Mouse (Mus musculus) megakaryocyte-erythroid progenitor cell, adult 5-6 weeks (primary cell): Measurements from ENCODE around the gene Smn1. TPM values are rescaled to one million over a fixed set of nuclear protein-coding genes. Genes with fewer than 3 reads are reported as not detected.
"Not testable (repeated sequence)": the region's sequence is repeated elsewhere in the genome, so short reads cannot be mapped to it uniquely, and the experiment has no call there.

ENCODE experiments used
- ATAC-seq: replicated peaks from 2 replicates; pipeline ENCODE4 v1.8.0; 2016; ENCODE audit warnings: mild to moderate bottlenecking, inconsistent platforms; ENCODE audit not compliant: severe bottlenecking, poor library complexity, low FRiP score, low TSS enrichment
- total RNA-seq, 2 experiments: library from RNA; stranded (forward) in 1 of 2; stranded (reverse) in 1 of 2; fragments of 200-1000, 215-1000 nt in 1 of 2; fragments of >200 nt in 1 of 2; fragmentation: Nextera tagmentation in 1 of 2; gene quantifications; 2 replicates each; pipeline ENCODE4 v1.2.3; 2014 to 2017

Smn1 gene
- total RNA-seq (2014; fragmentation: Nextera tagmentation) (81.4 and 87.4 TPM in 2 replicates), total RNA-seq (2017) (68.9 and 86.9 TPM in 2 replicates)

DNA sequence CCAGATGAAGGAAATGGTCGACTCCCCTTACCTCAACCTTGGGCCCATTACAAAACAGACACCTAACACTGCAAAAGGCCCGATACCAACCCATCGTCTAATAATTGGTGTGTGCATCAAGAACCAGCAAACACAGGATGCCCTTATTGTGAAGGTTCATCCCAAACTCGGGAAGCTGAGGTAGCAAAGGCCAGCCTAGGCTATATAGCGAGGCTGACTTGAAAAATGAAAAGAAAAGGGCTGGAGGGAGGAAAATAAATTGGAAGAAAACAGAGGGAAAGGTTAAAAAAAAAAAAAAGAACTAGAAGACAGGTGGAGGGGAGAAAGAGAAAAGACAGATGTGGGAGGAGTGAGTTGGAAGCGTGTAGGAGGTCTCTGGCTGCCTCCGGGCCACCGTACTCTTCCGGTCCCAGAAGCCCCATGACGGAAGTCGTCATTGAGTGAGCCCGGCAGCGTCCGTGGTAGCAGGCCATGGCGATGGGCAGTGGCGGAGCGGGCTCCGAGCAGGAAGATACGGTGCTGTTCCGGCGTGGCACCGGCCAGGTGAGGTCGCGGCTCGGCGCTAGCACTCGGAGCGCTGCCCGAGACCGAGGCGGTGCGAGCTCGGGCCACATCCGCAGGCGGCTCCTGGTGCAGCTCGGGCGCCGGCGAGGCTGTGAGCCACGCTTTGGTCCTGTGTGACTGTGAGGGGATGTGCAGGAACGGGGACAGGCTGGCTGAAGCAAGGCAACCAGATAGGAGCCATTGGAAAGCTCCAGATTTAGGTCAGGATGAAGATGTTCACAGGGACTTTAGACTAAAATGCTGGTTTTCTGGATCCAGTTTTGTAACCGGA lies at the start of gene Smn1:
Gene Smn1 (plus strand): TSS at position 430 of the 835 bp plus-strand sequence.
- ATAC-seq, result peak; percentile 99

- ATAC-seq, result peak; percentile 59
These were observed 25.8 kb upstream of the Smn1 start for GRCm38 (mm10) chr13:100098808-100099207.

DNA sequence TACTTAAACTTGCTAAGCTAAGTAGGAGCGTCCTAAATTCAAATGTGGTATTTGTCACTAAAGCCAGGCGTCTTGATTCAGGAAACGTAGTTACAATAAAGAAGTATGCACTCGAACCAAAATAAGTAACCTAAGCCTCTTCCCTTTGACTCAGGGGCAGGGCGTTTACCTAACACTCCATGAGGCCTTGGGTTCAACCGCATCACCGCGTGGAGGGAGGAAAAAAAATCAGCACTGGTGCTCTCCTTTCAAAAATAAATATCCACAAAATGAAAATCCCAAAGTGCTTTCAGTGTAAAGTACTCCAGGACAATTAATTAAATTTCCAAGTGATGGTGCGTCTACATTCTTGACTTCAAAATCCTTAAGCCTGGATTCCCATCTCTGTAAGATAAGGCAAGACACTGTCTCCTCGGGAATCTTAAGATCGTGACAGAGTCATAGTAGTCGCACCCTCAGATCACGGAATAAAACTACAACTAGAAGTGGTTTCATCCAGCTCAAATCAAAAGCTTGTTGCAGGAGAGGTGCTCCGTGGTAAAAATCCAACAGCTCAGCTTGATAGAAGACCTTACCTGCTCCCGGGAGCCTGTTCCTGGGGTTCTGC lies 21.5 kb upstream of the Smn1 start:
- peak; percentile 9; the same call in 1 of the 2 replicates for ATAC-seq

DNA sequence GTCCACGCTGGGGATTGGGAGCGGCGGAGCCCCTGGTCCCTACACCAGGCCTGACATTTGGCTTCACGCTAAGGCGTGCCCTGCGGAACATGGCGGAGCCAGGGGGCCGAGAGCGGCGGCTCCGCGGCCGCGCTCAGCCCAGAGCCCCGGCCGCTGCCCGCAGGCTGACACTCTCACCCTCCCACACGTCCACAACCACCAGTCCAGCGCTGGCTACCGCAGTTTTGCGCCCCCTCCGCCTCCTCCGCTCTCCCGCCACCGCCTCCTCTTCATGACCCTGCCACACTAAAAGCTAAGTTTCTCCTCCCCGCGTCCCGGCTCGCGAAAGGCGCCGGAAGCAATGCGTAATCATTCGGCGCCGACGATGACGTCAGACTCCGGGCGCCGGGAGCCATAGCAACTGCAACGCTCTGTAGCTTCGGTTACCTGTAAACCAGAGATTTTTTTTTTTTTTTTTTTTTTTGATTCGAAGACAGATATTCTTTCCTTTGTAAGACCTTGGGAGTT lies 20.9 kb upstream of the Smn1 start, which contains the start of gene Bdp1:
Gene Bdp1 (minus strand): TSS at position 323 of the 507 bp plus-strand sequence.
- ATAC-seq, result peak; percentile 68

GRCm38 (mm10) chr13:100107652-100108472 lies 16.8 kb upstream of the Smn1 start, which contains the start of gene Serf1:
Gene Serf1, plus strand, starts transcription at chr13:100108012.
- ATAC-seq, result peak; percentile 53

DNA sequence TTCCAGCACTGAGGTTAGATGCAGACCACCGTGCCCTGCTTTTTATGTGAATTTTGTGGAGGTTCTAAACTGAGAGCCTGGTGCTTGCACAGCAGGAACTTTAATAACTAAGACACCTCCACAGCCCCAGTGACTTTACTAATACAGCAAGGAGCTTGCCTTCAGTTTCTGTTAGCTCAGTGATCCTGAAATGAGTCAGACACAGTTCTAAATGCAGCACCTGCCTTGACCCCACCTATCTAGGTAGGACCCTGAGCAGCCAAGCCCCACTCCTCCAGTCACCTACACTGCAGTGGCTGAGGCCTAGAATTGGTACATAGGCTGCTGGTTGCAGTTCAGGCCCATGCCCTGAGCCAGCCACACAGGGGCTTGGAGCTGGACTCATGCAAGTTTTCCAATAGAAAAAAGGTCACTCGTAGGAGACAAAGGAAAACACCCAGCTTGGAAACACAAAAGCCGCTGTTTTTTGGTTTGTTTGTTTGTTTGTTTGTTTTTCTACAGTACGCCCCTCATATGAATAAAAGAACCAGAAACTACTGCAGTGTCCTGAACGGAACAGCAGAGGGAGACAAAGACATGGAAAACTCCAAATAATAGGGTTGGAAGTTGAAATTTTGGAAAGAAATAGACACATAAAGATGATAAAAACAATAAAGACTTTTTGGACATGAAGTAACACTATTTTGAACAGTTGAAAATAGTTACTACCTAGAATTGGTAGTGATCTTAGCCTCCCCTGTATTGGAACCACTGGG lies 12.3 kb upstream of the Smn1 start:
- no peak for ATAC-seq

GRCm38 (mm10) chr13:100123970-100124369 lies 682 bp upstream of the Smn1 start:
- ATAC-seq, result no peak

- ATAC-seq, result peak; percentile 46
These were observed 599 bp downstream of the Smn1 start for GRCm38 (mm10) chr13:100125258-100125643.

DNA sequence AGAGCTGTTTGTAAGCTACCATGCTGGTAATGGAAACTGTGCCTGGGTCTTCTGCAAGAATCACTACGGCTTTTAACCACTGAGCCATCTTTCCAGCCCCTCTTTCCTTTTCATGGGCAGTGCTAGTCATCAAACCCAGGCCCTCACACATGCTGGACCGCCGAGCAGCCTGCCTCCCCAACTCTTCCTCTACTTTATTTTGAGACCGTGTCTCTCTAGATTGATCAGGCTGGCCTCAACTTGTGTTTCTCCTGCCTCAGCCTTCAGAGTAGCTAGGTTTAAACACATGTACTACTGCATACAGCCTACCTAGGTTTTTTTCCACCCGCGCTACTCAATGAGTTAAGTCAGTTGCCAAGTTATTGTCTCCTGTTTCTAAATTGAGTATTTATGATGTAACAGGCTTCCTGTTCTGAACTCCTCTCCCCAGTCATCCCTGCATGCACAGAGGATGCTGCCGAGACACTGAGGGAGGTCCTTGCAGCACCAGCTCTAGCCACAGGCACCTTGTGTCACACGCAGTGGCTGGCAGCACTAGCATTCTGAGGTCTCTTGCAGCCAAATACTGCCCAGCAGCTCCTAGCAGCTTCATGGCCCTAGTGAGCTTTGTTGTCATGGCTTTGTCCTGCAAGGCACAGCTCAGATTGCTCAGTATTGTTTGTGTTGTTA lies 17.1 kb downstream of the Smn1 start:
- ATAC-seq, result no peak

- no peak for ATAC-seq
These were observed 28.0 kb downstream of the Smn1 start for GRCm38 (mm10) chr13:100152659-100153058.

DNA sequence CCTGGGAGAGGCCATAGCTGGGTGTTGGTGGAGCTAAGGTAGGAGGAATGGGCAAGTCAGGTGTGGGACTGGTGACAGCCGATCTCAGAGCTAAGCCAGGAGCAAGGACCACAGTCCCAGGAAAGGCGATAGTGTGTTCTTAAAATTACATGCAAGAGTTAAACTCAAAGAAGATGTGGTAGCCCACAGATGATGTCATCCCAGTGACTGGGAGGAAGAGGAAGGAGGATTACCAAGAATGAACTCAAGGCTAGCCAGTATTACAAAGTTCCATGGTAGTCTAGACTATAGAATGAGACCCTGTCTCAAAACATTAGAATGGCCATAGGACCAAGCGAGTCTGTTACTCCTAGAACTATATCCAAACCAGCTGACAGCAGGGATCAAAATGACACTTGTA lies 32.0 kb downstream of the Smn1 start:
- no peak for ATAC-seq

DNA sequence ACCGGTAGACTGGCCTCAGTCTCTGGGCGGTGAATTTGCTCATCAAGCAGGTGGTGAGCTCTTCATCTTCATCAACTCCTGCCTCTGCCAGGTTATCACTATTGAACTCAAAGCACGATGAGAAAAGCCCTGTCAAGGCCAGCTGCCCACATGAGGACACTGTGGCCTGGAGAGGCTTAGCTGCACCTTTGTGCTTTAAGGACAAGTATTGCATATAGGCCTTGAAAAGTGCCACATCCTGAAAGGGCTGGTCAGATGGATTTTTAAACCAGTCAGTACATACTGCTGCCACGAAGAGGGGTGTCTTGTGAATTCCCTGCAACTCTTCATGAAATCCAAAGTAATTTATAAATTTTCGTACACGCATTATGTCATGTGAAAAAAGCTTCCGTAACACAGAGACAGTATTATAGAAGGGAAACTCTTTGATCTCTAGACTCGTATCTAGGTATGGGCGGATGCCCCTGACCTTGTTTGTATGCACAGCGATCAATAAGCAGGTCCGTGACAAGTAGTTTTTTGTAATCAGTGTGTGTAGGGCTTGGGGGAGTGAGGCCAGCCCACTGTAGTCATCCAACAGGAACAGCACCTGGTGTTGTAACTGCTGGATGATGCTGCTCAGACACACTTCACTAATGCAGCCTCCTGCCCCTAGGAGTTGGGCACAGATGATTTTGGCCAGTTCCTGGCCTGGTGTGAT lies 36.7 kb downstream of the Smn1 start:
- ATAC-seq, result not testable (repeated sequence)

GRCm38 (mm10) chr13:100162467-100162866 lies 37.8 kb downstream of the Smn1 start:
- ATAC-seq, result not testable (repeated sequence)

DNA sequence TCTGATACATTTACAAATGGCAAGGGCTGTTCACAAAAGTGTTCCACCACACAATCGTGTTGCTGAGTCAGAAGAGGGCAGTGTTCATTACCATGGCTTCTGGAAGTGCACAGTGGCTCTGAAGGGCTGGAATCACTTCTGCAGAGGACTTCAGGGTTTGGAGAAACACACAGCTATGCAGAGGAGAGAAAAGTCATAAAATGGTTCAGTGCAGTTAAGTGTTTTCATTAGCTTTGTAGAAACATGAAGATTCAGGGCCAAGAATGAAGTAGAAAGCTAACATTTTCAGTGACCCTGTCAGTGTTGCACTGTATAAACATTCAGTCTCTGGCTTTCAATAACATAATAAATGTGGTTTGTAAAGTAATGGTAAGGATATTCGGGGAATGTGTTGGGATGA lies 41.7 kb downstream of the Smn1 start:
- ATAC-seq, result not testable (repeated sequence)

- not testable (repeated sequence) for ATAC-seq
These were observed 49.7 kb downstream of the Smn1 start for GRCm38 (mm10) chr13:100174360-100174759.

- not testable (repeated sequence) for ATAC-seq
These were observed 58.5 kb downstream of the Smn1 start for GRCm38 (mm10) chr13:100183111-100183510.
